Mouse (Mus musculus) heart, adult 2 months (tissue): ENCODE results near the gene Baz2b.

Experiments used
- CTCF ChIP-seq: fragments of 200-600 bp; IDR thresholded peaks from 2 replicates; pipeline ENCODE4 v1.8.1; 2022; ENCODE audit warnings: antibody characterized with exemption, mild to moderate bottlenecking, moderate library complexity
- POLR2A ChIP-seq: fragments of 200-500 bp; IDR thresholded peaks from 2 replicates; pipeline ENCODE4 v1.6.1; 2011; ENCODE audit warnings: mild to moderate bottlenecking, low read depth, low read length, control low read depth; ENCODE audit not compliant: insufficient read depth

DNA sequence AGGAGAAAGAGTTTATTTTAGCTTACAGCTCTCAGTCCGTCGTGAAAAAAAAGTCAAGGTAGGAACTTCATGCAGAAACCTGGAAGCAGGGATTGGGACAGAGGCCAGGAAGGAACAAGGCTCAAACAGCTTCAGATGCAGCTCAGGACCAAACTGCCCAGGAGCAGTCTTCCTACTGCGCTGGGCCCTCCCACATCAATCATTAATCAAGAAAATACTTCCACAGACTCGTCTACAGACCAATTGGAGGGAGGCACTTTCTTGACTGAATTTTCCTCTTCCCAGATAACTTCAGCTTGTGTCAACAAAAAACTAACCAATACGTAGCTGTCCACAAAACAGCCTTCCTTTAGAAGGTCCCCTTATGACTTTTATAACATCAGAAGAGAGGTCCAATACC, 144.2 kb downstream of the Baz2b start:
- TF ChIP-seq CTCF = no peak
- no peak for TF ChIP-seq POLR2A
